Mouse (Mus musculus) cerebellum, adult 2 months (tissue): ENCODE measurements around the gene Fam69b. TPM values are rescaled to one million over a fixed set of nuclear protein-coding genes. Genes with fewer than 3 reads are reported as not detected.

Experiments used
- DNase-seq, 2 experiments: peaks; one replicate each; pipeline ENCODE4 v3.0.0; 2021
- H3K27ac ChIP-seq: fragments of 200-500 bp; 2 replicates; pipeline ENCODE4 v1.5.1; 2012; ENCODE audit warnings: low read length, control low read depth, inconsistent platforms; ENCODE audit not compliant: insufficient read depth
- H3K27me3 ChIP-seq: fragments of 200-500 bp; 2 replicates; pipeline ENCODE4 v1.6.1; 2012; ENCODE audit warnings: inconsistent platforms, mild to moderate bottlenecking, low read length, moderate library complexity; ENCODE audit not compliant: control insufficient read depth, insufficient read depth
- H3K4me1 ChIP-seq: fragments of 200-500 bp; 2 replicates; pipeline ENCODE4 v1.6.1; 2011; ENCODE audit warnings: low read length; ENCODE audit not compliant: control insufficient read depth, insufficient read depth
- H3K4me3 ChIP-seq: fragments of 200-500 bp; replicated peaks from 2 replicates; pipeline ENCODE3; 2011; ENCODE audit warnings: mild to moderate bottlenecking, low read depth, low read length, control low read depth; ENCODE audit not compliant: insufficient read depth
- CTCF ChIP-seq: fragments of 200-500 bp; IDR thresholded peaks from 2 replicates; pipeline ENCODE4 v1.5.1; 2011; ENCODE audit warnings: low read depth, mild to moderate bottlenecking, control low read depth, low read length, moderate library complexity, borderline replicate concordance; ENCODE audit not compliant: insufficient read depth
- POLR2A ChIP-seq: fragments of 200-500 bp; IDR thresholded peaks from 2 replicates; pipeline ENCODE4 v1.6.1; 2011; ENCODE audit warnings: low read length, control low read depth, borderline replicate concordance; ENCODE audit not compliant: insufficient read depth
- WGBS: fragments of 180-500 bp; shearing (Covaris S2); methylation state at CpG from one replicate; pipeline ENCODE4 v1.1.7; 2018; 5-methylcytosine and 5-hydroxymethylcytosine counted together
- polyA plus RNA-seq: library from polyadenylated mRNA; depleted of rRNA; stranded (reverse); fragments of >200 nt; gene quantifications from 2 replicates; pipeline ENCODE4 v1.2.3, GENCODE M21; 2012

The Fam69b gene
- polyA plus RNA-seq, 1 experiment, result 147 TPM

GRCm38 (mm10) chr2:26639838-26640830 is 11.9 kb downstream of the Fam69b start:
- Histone ChIP-seq H3K4me1 (peaks cover 25% of the 10 kb centered on the region), H3K4me3 (peak overlapping the region; percentile 99), H3K27me3 (no peaks in the 10 kb centered on the region), H3K27ac (peak overlapping the region; percentile 74)
- peak; percentile 94 to 98 for DNase-seq
- WGBS, result 5% methylated on average over 49 of the region's 49 CpGs
- TF ChIP-seq CTCF, result peak; percentile 84
- TF ChIP-seq POLR2A, result peak; percentile 88

DNA sequence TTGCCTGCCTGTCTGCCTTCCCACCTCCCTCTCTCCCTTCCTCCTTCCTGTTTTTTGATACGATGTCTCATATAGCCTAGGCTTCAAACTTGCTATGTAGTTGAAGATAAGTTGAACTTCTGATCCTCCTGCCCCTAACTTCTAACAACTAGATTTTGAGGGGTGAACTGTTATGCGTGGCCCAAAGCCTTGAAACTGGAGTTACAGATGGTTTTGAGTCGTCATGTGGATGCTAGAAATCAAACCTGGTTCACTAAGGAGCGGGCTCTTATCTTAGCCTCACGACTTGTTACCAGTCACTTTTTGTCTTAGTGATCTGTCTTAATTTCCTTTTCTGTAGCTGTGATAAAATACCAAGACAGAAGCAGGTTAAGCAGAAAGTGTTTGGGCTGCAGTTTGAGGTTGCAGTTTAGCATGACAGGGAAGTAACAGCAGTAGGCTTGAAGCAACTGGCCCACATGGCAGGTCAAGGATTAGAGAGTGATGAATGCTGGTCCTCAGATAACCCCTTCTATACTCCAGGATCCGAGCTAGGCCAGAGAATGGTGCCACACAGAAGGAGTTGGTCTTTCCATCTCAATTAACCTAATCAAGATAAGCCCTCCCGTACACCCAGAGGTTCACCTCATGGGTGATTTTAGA is 12.9 kb downstream of the Fam69b start:
- no peaks in the 10 kb centered on the region for H3K27me3 ChIP-seq
- WGBS, result 81% methylated on average over 7 of the region's 7 CpGs
- peaks cover 15% of the 10 kb centered on the region for H3K4me1 ChIP-seq
- H3K4me3 ChIP-seq, result no peak overlapping the region
- TF ChIP-seq POLR2A (no peak), CTCF (no peak)
- H3K27ac ChIP-seq, result no peak overlapping the region
- peak in 1 of 2 experiments; percentile 3 for DNase-seq

GRCm38 (mm10) chr2:26643942-26644341 is 15.7 kb downstream of the Fam69b start:
- no peak for DNase-seq
- Histone ChIP-seq H3K4me1 (peaks cover 3% of the 10 kb centered on the region), H3K4me3 (no peak overlapping the region), H3K27me3 (no peaks in the 10 kb centered on the region), H3K27ac (no peak overlapping the region)
- WGBS, result 72% methylated on average over 2 of the region's 2 CpGs
- TF ChIP-seq POLR2A (no peak), CTCF (peak; percentile 16; the same call in 1 of the 2 replicates)

- no peak overlapping the region for H3K4me3 ChIP-seq
- peak; percentile 66 to 71 for DNase-seq
- TF ChIP-seq POLR2A (no peak), CTCF (peak; percentile 100)
- no peak overlapping the region for H3K27ac ChIP-seq
- WGBS, result 9% methylated on average over 3 of the region's 3 CpGs
- H3K4me1 ChIP-seq, result no peaks in the 10 kb centered on the region
- no peaks in the 10 kb centered on the region for H3K27me3 ChIP-seq
These were observed 18.5 kb downstream of the Fam69b start for GRCm38 (mm10) chr2:26646643-26647293.

- H3K27me3 ChIP-seq, result no peaks in the 10 kb centered on the region
- TF ChIP-seq POLR2A (no peak), CTCF (no peak)
- no peak overlapping the region for H3K27ac ChIP-seq
- 58% methylated on average over 1 of the region's 1 CpGs for whole genome bisulfite sequencing
- DNase-seq, result no peak
- no peaks in the 10 kb centered on the region for H3K4me1 ChIP-seq
- H3K4me3 ChIP-seq, result no peak overlapping the region
These were observed 26.4 kb downstream of the Fam69b start for GRCm38 (mm10) chr2:26654687-26655086.

DNA sequence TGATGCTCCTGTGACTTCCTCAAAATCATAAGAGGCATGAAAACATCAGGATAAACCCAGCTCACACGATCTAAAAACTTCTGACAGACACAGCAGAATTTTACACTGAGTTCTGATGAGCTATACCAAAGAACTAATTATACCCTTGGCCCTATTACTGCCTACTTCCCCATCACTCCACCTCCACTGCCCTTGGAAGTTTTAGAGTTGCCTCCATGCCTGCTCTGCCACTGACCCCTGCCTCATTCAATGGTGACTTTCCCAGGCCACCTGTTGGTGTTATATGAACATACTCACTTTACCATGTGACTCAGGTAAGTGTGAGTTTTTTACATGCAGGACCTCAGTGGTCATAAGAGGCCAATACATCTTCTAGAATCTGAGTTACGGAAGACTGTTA is 29.2 kb downstream of the Fam69b start:
- Histone ChIP-seq H3K4me1 (no peaks in the 10 kb centered on the region), H3K4me3 (no peak overlapping the region), H3K27ac (no peak overlapping the region), H3K27me3 (no peaks in the 10 kb centered on the region; the same call in 1 of the 2 replicates)
- TF ChIP-seq POLR2A (no peak), CTCF (no peak)
- 76% methylated on average over 2 of the region's 2 CpGs for WGBS
- DNase-seq, result no peak

DNA sequence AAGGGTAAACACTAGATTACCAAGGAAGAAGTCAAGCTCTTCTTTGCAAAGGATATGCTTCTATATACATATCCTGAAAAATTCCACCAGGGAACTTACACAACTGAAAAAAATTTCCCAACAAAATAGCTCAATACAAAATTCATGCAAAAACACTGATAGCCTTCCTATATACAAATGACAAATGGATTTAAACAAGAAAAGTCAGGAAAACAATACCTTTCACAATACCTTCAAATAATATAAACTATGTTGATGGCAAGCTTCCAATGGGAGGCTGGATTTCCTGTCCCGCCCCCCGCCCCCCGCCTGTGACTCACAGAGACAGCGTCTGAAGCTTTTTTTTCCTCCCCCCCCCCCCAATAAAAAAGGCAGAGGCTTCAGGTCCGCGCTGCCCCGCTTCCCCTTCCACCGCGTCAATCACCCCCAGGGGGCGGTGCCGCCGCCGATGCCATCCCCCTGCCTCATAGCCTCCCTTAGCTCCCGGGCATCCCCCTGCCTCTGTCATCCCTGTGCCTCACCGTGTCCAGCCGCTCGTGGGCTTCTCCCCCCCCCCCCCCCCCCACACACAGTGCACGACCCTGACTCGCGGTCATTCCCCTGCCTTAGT is 33.0 kb downstream of the Fam69b start:
- H3K27ac ChIP-seq, result no peak overlapping the region
- no peaks in the 10 kb centered on the region for H3K4me1 ChIP-seq
- H3K27me3 ChIP-seq, result no peaks in the 10 kb centered on the region; the same call in 1 of the 2 replicates
- WGBS, result 2% methylated on average over 15 of the region's 20 CpGs
- no peak for TF ChIP-seq POLR2A
- no peak for TF ChIP-seq CTCF
- H3K4me3 ChIP-seq, result no peak overlapping the region
- DNase-seq, result no peak
